Comparison of ENCODE assay signal across 8 mouse cellular contexts in the genomic region with DNA sequence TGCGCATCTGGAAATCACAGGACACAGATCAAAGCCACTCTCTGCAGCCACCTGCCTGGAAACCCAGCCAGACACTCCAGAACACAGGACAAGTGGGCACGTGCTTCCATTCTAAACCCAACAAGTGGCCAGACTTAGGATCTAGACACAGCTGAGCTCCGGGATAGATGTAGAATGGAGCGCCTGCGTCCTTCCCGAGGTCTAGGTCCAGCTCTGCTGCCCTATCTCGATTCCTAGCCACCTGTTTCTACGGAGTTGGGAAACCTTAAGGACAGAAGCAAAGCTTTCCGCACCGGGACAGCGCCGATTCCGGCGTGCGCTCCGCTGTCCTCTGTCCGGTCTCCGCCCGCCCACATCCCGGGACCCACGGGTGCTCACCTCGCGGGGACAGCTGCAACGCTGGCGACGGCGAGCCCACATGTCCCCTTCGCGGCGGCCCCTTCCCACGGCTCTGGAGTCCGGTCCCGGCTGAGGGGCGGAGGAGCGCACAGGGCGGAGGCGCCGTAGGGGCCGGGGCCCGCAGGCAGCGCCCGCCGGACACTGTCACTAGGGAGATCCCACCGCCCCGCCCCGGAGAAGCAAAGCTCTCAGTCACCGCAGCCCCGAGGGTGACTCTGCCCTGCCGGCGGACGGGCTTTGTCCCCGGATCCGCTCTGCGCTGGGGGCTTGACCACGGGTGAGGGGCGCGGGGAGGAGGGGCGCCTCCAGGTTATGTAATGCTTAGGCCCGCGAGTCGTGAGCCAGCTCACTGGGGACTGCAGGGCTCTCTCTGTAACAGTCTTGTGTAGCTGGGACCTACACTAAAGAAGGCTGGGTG. TPM values are rescaled to one million over a fixed set of nuclear protein-coding genes. Genes with fewer than 3 reads are reported as not detected.
DNase-seq lines count a peak whose midpoint lies in the region; ATAC-seq and TF ChIP-seq lines count a peak whose summit lies in the region.

A gene (minus strand): TSS at position 602 of the 817 bp plus-strand sequence.

- peak within 1 kb of the TSS; percentile 29; the same call in 1 of the 2 replicates for H3K4me3 ChIP-seq in spleen, adult 2 months (ENCODE audit: extremely low read depth, insufficient read depth, insufficient read length)
- H3K4me3 ChIP-seq in embryonic facial prominence, embryonic 12.5 days = peak within 1 kb of the TSS; percentile 64
- H3K4me3 ChIP-seq in heart, embryonic 15.5 days = peak within 1 kb of the TSS; percentile 70
- H3K4me3 ChIP-seq in kidney, postnatal 0 days (replicated peaks; ENCODE audit: low read depth, low read length) = peak within 1 kb of the TSS; percentile 68
- peak within 1 kb of the TSS; percentile 70 for H3K4me3 ChIP-seq in lung, postnatal 0 days (ENCODE audit: low read depth, low read length)

- no peaks in the 10 kb centered on the region for H3K9me3 ChIP-seq in embryonic facial prominence, embryonic 12.5 days
- no peaks in the 10 kb centered on the region for H3K9me3 ChIP-seq in heart, embryonic 15.5 days (replicated peaks)
- no peaks in the 10 kb centered on the region for H3K9me3 ChIP-seq in kidney, postnatal 0 days (replicated peaks; ENCODE audit: low read length)
- H3K9me3 ChIP-seq in lung, postnatal 0 days (ENCODE audit: low read length) = no peaks in the 10 kb centered on the region

- TF ChIP-seq CTCF in spleen, adult 2 months (IDR thresholded peaks at IDR 0.05; ENCODE audit: extremely low read depth, insufficient read depth, insufficient read length, insufficient replicate concordance) = no peak
- no peak for TF ChIP-seq CTCF in kidney, postnatal 0 days (IDR thresholded peaks at IDR 0.05; ENCODE audit: low read depth)
- no peak for TF ChIP-seq CTCF in lung, postnatal 0 days (IDR thresholded peaks at IDR 0.05)

- ATAC-seq in embryonic facial prominence, embryonic 12.5 days (ENCODE audit: insufficient number of reproducible peaks, insufficient read depth, low FRiP score, low TSS enrichment) = peak; percentile 62
- peak; percentile 71 for ATAC-seq in heart, embryonic 15.5 days (replicated peaks; ENCODE audit: insufficient number of reproducible peaks, insufficient read depth, low FRiP score, low read depth)
- ATAC-seq in kidney, postnatal 0 days (replicated peaks; ENCODE audit: low FRiP score, low read depth) = peak; percentile 76
- peak; percentile 87 for ATAC-seq in lung, postnatal 0 days

- peaks cover 5% of the 10 kb centered on the region; the same call in 1 of the 2 replicates for H3K4me1 ChIP-seq in spleen, adult 2 months (ENCODE audit: control insufficient read depth, insufficient read depth, insufficient read length)
- peaks cover 7% of the 10 kb centered on the region; the same call in 1 of the 2 replicates for H3K4me1 ChIP-seq in embryonic facial prominence, embryonic 12.5 days
- peaks cover 6% of the 10 kb centered on the region for H3K4me1 ChIP-seq in heart, embryonic 15.5 days (replicated peaks)
- no peaks in the 10 kb centered on the region for H3K4me1 ChIP-seq in kidney, postnatal 0 days (replicated peaks; ENCODE audit: insufficient read depth, low read length)
- H3K4me1 ChIP-seq in lung, postnatal 0 days (ENCODE audit: insufficient read depth, low read depth, low read length) = no peaks in the 10 kb centered on the region

- 3% methylated on average over 61 of the region's 61 CpGs for WGBS in spleen, adult 2 months
- WGBS in embryonic facial prominence, embryonic 12.5 days = under 1% methylated on average over 61 of the region's 61 CpGs
- under 1% methylated on average over 55 of the region's 61 CpGs for WGBS in heart, embryonic 15.5 days
- under 1% methylated on average over 60 of the region's 61 CpGs for WGBS in kidney, postnatal 0 days
- under 1% methylated on average over 61 of the region's 61 CpGs for WGBS in lung, postnatal 0 days

- peaks cover 5% of the 10 kb centered on the region for H3K27me3 ChIP-seq in spleen, adult 2 months (ENCODE audit: control insufficient read depth, insufficient read depth, low read length)
- peaks cover 22% of the 10 kb centered on the region for H3K27me3 ChIP-seq in embryonic facial prominence, embryonic 12.5 days
- H3K27me3 ChIP-seq in heart, embryonic 15.5 days = no peaks in the 10 kb centered on the region
- H3K27me3 ChIP-seq in kidney, postnatal 0 days (ENCODE audit: insufficient read depth, low read length) = 0 out of 2 replicates have a peak, but pooled peaks cover 2% of the 10 kb centered on the region
- H3K27me3 ChIP-seq in lung, postnatal 0 days (replicated peaks; ENCODE audit: insufficient read depth, low read length) = no peaks in the 10 kb centered on the region

- no peak for DNase-seq in spleen, adult 2 months (ENCODE audit: low read depth in 1 of 2, low spot score in 2 of 2)
- no peak for DNase-seq in spleen, postnatal 36 days (ENCODE audit: low spot score in 2 of 2)
- DNase-seq in kidney, postnatal 0 days (ENCODE audit: low spot score) = peak; percentile 55
- DNase-seq in lung, postnatal 0 days (ENCODE audit: low spot score) = peak; percentile 76
- DNase-seq in retina, embryonic 14.5 days (ENCODE audit: low spot score) = peak; percentile 65
- DNase-seq in thymus, postnatal 25 days = no peak

- no peak for TF ChIP-seq EP300 in lung, postnatal 0 days (IDR thresholded peaks at IDR 0.05)

- H3K9ac ChIP-seq in embryonic facial prominence, embryonic 12.5 days = peak within 1 kb of the TSS; percentile 61
- peak within 1 kb of the TSS; percentile 69 for H3K9ac ChIP-seq in heart, embryonic 15.5 days
- H3K9ac ChIP-seq in kidney, postnatal 0 days (ENCODE audit: low read depth, low read length) = peak within 1 kb of the TSS; percentile 65
- H3K9ac ChIP-seq in lung, postnatal 0 days (replicated peaks; ENCODE audit: low read depth) = peak within 1 kb of the TSS; percentile 46

- H3K27ac ChIP-seq in spleen, adult 2 months (ENCODE audit: insufficient read depth, low read length) = no peak within 1 kb of the TSS
- no peak within 1 kb of the TSS for H3K27ac ChIP-seq in embryonic facial prominence, embryonic 12.5 days
- peak within 1 kb of the TSS; percentile 80 for H3K27ac ChIP-seq in heart, embryonic 15.5 days
- peak within 1 kb of the TSS; percentile 90 for H3K27ac ChIP-seq in kidney, postnatal 0 days
- H3K27ac ChIP-seq in lung, postnatal 0 days (ENCODE audit: low read length) = peak within 1 kb of the TSS; percentile 87

- H3K36me3 ChIP-seq in spleen, adult 2 months (ENCODE audit: control insufficient read depth, insufficient read depth, low read length) = no peaks in the 10 kb centered on the region
- H3K36me3 ChIP-seq in embryonic facial prominence, embryonic 12.5 days = no peaks in the 10 kb centered on the region
- no peaks in the 10 kb centered on the region for H3K36me3 ChIP-seq in heart, embryonic 15.5 days
- no peaks in the 10 kb centered on the region for H3K36me3 ChIP-seq in kidney, postnatal 0 days (ENCODE audit: insufficient read depth, low read length)
- H3K36me3 ChIP-seq in lung, postnatal 0 days (ENCODE audit: insufficient read depth, low read length) = no peaks in the 10 kb centered on the region

- no peak for TF ChIP-seq POLR2A in spleen, adult 2 months (IDR thresholded peaks at IDR 0.05; ENCODE audit: low read depth, low read length)

- H3K4me2 ChIP-seq in embryonic facial prominence, embryonic 12.5 days (replicated peaks) = peak within 1 kb of the TSS; percentile 100
- peak within 1 kb of the TSS; percentile 94 for H3K4me2 ChIP-seq in heart, embryonic 15.5 days
- H3K4me2 ChIP-seq in kidney, postnatal 0 days (ENCODE audit: low read length) = peak within 1 kb of the TSS; percentile 96
- H3K4me2 ChIP-seq in lung, postnatal 0 days (replicated peaks; ENCODE audit: low read depth, low read length) = peak within 1 kb of the TSS; percentile 93

RNA-seq across cellular contexts. Expression of the gene that starts here (rescaled TPM):
- 0.22 and 0.27 TPM in 2 replicates for polyA plus RNA-seq in spleen, adult 2 months (2012; rRNA removed)
- 0.93 and 1.1 TPM in 2 replicates for polyA plus RNA-seq in embryonic facial prominence, embryonic 12.5 days (2016; fragmentation: Nextera tagmentation; extraction: Ambion mirVana)
- polyA plus RNA-seq in heart, embryonic 15.5 days (2015; fragmentation: Nextera tagmentation; extraction: Ambion mirVana) = 11.2 and 11.8 TPM in 2 replicates
- 30.1 and 33.6 TPM in 2 replicates for polyA plus RNA-seq in kidney, postnatal 0 days (2015; fragmentation: Nextera tagmentation; extraction: Ambion mirVana)
- polyA plus RNA-seq in lung, postnatal 0 days (2015; fragmentation: Nextera tagmentation; extraction: Ambion mirVana) = 8.4 and 9.4 TPM in 2 replicates

Comparison
In these comparisons a context has a peak if more than half of its experiments do, and no peak if none do; other contexts are left out.
1. DNase-seq: peak in kidney, postnatal 0 days (single experiment), lung, postnatal 0 days (single experiment) and retina, embryonic 14.5 days (single experiment); none in spleen, adult 2 months (0 of 2), spleen, postnatal 36 days (0 of 2) and thymus, postnatal 25 days (single experiment).
2. H3K27ac ChIP-seq: peak in heart, embryonic 15.5 days (single experiment), kidney, postnatal 0 days (single experiment) and lung, postnatal 0 days (single experiment); none in spleen, adult 2 months (single experiment) and embryonic facial prominence, embryonic 12.5 days (single experiment).
3. Peak in every context shown above with its lines, with median percentiles within 50 percentile points of each other: H3K4me3 ChIP-seq, ATAC-seq, H3K4me2 ChIP-seq and H3K9ac ChIP-seq.